Mouse (Mus musculus) cerebellum, adult 2 months (tissue): ENCODE data around the gene Tln2.

Experiments used
- CTCF ChIP-seq: fragments of 200-500 bp; IDR thresholded peaks from 2 replicates; pipeline ENCODE4 v1.5.1; 2011; ENCODE audit warnings: low read depth, mild to moderate bottlenecking, control low read depth, low read length, moderate library complexity, borderline replicate concordance; ENCODE audit not compliant: insufficient read depth
- POLR2A ChIP-seq: fragments of 200-500 bp; IDR thresholded peaks from 2 replicates; pipeline ENCODE4 v1.6.1; 2011; ENCODE audit warnings: low read length, control low read depth, borderline replicate concordance; ENCODE audit not compliant: insufficient read depth

GRCm38 (mm10) chr9:67404736-67405135 lies 154.8 kb downstream of the Tln2 start:
- no peak for TF ChIP-seq CTCF
- no peak for TF ChIP-seq POLR2A
